Mouse (Mus musculus) heart, embryonic 13.5 days (tissue): ENCODE data around the gene Thtpa. TPM values are rescaled to one million over a fixed set of nuclear protein-coding genes. Genes with fewer than 3 reads are reported as not detected.
A peak's percentile ranks its signal among the peaks of the same experiment; 100 is the strongest.

Source experiments
- ATAC-seq: fragments of 200-750 bp; cut with Nextera tagmentation; 2 replicates; pipeline ENCODE4 v1.8.0; 2017; ENCODE audit warnings: moderate TSS enrichment; ENCODE audit not compliant: insufficient number of reproducible peaks, low FRiP score, low TSS enrichment; ENCODE audit errors: extremely low read depth
- H3K27ac ChIP-seq: fragments of 300-500 bp; sonication (generic); replicated peaks from 2 replicates; pipeline ENCODE4 v1.5.1; 2015; ENCODE audit warnings: moderate library complexity, mild to moderate bottlenecking, inconsistent platforms
- H3K27me3 ChIP-seq: fragments of 300-500 bp; sonication (generic); replicated peaks from 2 replicates; pipeline ENCODE4 v1.6.1; 2015; ENCODE audit warnings: mild to moderate bottlenecking, inconsistent platforms
- H3K36me3 ChIP-seq: fragments of 300-500 bp; sonication (generic); 2 replicates; pipeline ENCODE4 v1.6.1; 2015; ENCODE audit warnings: mild to moderate bottlenecking, inconsistent platforms
- H3K4me1 ChIP-seq: fragments of 300-500 bp; sonication (generic); 2 replicates; pipeline ENCODE4 v1.6.1; 2015; ENCODE audit warnings: inconsistent platforms
- H3K4me2 ChIP-seq: fragments of 300-500 bp; sonication (generic); 2 replicates; pipeline ENCODE4 v1.6.1; 2015; ENCODE audit warnings: inconsistent platforms, mild to moderate bottlenecking, moderate library complexity
- H3K4me3 ChIP-seq: fragments of 300-500 bp; sonication (generic); 2 replicates; pipeline ENCODE4 v1.5.1; 2015; ENCODE audit warnings: moderate library complexity, mild to moderate bottlenecking, inconsistent platforms
- H3K9ac ChIP-seq: fragments of 300-500 bp; sonication (generic); 2 replicates; pipeline ENCODE4 v1.6.1; 2015; ENCODE audit warnings: inconsistent platforms, mild to moderate bottlenecking, moderate library complexity
- H3K9me3 ChIP-seq: fragments of 300-500 bp; sonication (generic); 2 replicates; pipeline ENCODE4 v1.6.1; 2016; ENCODE audit warnings: inconsistent platforms
- WGBS: fragments of 180-500 bp; shearing (Covaris S2); methylation state at CpG from one replicate; pipeline ENCODE4 v1.1.7; 2015; ENCODE audit warnings: mixed read lengths; 5-methylcytosine and 5-hydroxymethylcytosine counted together
- polyA plus RNA-seq: library from polyadenylated mRNA; unstranded; fragments of >200 nt; fragmentation: Nextera tagmentation; extraction: Ambion mirVana; gene quantifications from 2 replicates; pipeline ENCODE4 v1.2.1, GENCODE M21; 2015

Thtpa gene
- polyA plus RNA-seq, 1 experiment from 2014 or later, result 15.9 TPM

- peak overlapping the region; percentile 75 for H3K27ac ChIP-seq
- no peak for ATAC-seq
- 49% methylated on average over 9 of the region's 9 CpGs for WGBS
These were observed 679 bp downstream of the Thtpa start for GRCm38 (mm10) chr14:55095263-55095662.

GRCm38 (mm10) chr14:55095671-55096070 lies 1.1 kb downstream of the Thtpa start:
- H3K27ac ChIP-seq, result no peak overlapping the region
- H3K9ac ChIP-seq, result peak overlapping the region; percentile 89
- ATAC-seq, result no peak

More at GRCm38 (mm10) chr14:55095263-55095662, 679 bp downstream of the Thtpa start:
- peaks cover 41% of the 10 kb centered on the region for H3K4me1 ChIP-seq
- H3K4me2 ChIP-seq, result peak overlapping the region; percentile 82
- peaks cover 27% of the 10 kb centered on the region for H3K36me3 ChIP-seq
- no peaks in the 10 kb centered on the region for H3K9me3 ChIP-seq
- peak overlapping the region; percentile 81 for H3K4me3 ChIP-seq
- peak overlapping the region; percentile 89 for H3K9ac ChIP-seq
- H3K27me3 ChIP-seq, result 0 out of 2 replicates have a peak, but pooled peaks cover 4% of the 10 kb centered on the region

GRCm38 (mm10) chr14:55096573-55097087 lies 2.0 kb downstream of the Thtpa start:
- Histone ChIP-seq H3K9ac (peak overlapping the region; percentile 50; the same call in 1 of the 2 replicates), H3K4me3 (no peak overlapping the region), H3K4me2 (peak overlapping the region; percentile 3; the same call in 1 of the 2 replicates), H3K27me3 (no peaks in the 10 kb centered on the region), H3K36me3 (peaks cover 27% of the 10 kb centered on the region), H3K27ac (no peak overlapping the region), H3K9me3 (no peaks in the 10 kb centered on the region), H3K4me1 (peaks cover 32% of the 10 kb centered on the region)
- ATAC-seq, result no peak
- WGBS, result 58% methylated on average over 9 of the region's 9 CpGs

More at GRCm38 (mm10) chr14:55095671-55096070, 1.1 kb downstream of the Thtpa start:
- Histone ChIP-seq H3K4me2 (peak overlapping the region; percentile 82), H3K27me3 (0 out of 2 replicates have a peak, but pooled peaks cover 4% of the 10 kb centered on the region), H3K9me3 (no peaks in the 10 kb centered on the region), H3K4me3 (peak overlapping the region; percentile 81), H3K36me3 (peaks cover 27% of the 10 kb centered on the region), H3K4me1 (peaks cover 40% of the 10 kb centered on the region)
- WGBS, result 71% methylated on average over 12 of the region's 12 CpGs

- H3K27ac ChIP-seq, result peak overlapping the region; percentile 66
- WGBS, result 65% methylated on average over 10 of the region's 10 CpGs
- no peaks in the 10 kb centered on the region for H3K9me3 ChIP-seq
- H3K4me3 ChIP-seq, result no peak overlapping the region
- H3K27me3 ChIP-seq, result peaks cover 3% of the 10 kb centered on the region; the same call in 1 of the 2 replicates
- no peak overlapping the region for H3K4me2 ChIP-seq
- H3K4me1 ChIP-seq, result peaks cover 32% of the 10 kb centered on the region
- H3K9ac ChIP-seq, result 0 out of 2 replicates have a peak overlapping the region, but pooled peaks have one; percentile 19
- peaks cover 30% of the 10 kb centered on the region for H3K36me3 ChIP-seq
- no peak for ATAC-seq
These were observed 3.1 kb downstream of the Thtpa start for GRCm38 (mm10) chr14:55097646-55098045.

GRCm38 (mm10) chr14:55098067-55098466 lies 3.5 kb downstream of the Thtpa start:
- 62% methylated on average over 4 of the region's 4 CpGs for WGBS
- no peaks in the 10 kb centered on the region for H3K9me3 ChIP-seq
- no peak for ATAC-seq

GRCm38 (mm10) chr14:55101592-55101991 lies 7.0 kb downstream of the Thtpa start:
- WGBS, result 47% methylated on average over 4 of the region's 4 CpGs
- Histone ChIP-seq H3K4me3 (no peak overlapping the region), H3K4me2 (no peak overlapping the region), H3K9me3 (no peaks in the 10 kb centered on the region), H3K9ac (no peak overlapping the region), H3K27ac (no peak overlapping the region), H3K4me1 (peaks cover 27% of the 10 kb centered on the region), H3K27me3 (peaks cover 13% of the 10 kb centered on the region; the same call in 1 of the 2 replicates), H3K36me3 (peaks cover 32% of the 10 kb centered on the region)
- ATAC-seq, result no peak

More at GRCm38 (mm10) chr14:55098067-55098466, 3.5 kb downstream of the Thtpa start:
- H3K27ac ChIP-seq, result peak overlapping the region; percentile 66
- peaks cover 7% of the 10 kb centered on the region; the same call in 1 of the 2 replicates for H3K27me3 ChIP-seq
- peaks cover 32% of the 10 kb centered on the region for H3K4me1 ChIP-seq
- H3K9ac ChIP-seq, result no peak overlapping the region
- H3K36me3 ChIP-seq, result peaks cover 32% of the 10 kb centered on the region
- H3K4me2 ChIP-seq, result no peak overlapping the region
- H3K4me3 ChIP-seq, result no peak overlapping the region

- 70% methylated on average over 15 of the region's 15 CpGs for WGBS
- ATAC-seq, result no peak
- Histone ChIP-seq H3K4me2 (no peak overlapping the region), H3K36me3 (peaks cover 30% of the 10 kb centered on the region), H3K27me3 (peaks cover 18% of the 10 kb centered on the region), H3K9ac (no peak overlapping the region), H3K27ac (no peak overlapping the region), H3K4me3 (no peak overlapping the region), H3K4me1 (peaks cover 20% of the 10 kb centered on the region), H3K9me3 (no peaks in the 10 kb centered on the region)
These were observed 7.7 kb downstream of the Thtpa start for GRCm38 (mm10) chr14:55102253-55102785.

- Histone ChIP-seq H3K4me3 (no peak overlapping the region), H3K4me1 (peaks cover 24% of the 10 kb centered on the region), H3K9ac (no peak overlapping the region), H3K27me3 (peaks cover 38% of the 10 kb centered on the region), H3K4me2 (no peak overlapping the region), H3K9me3 (no peaks in the 10 kb centered on the region), H3K36me3 (peaks cover 10% of the 10 kb centered on the region), H3K27ac (no peak overlapping the region)
- WGBS, result 79% methylated on average over 18 of the region's 18 CpGs
- ATAC-seq, result no peak
These were observed 9.8 kb downstream of the Thtpa start for GRCm38 (mm10) chr14:55104365-55104764.

- 5% methylated on average over 7 of the region's 7 CpGs for WGBS
- Histone ChIP-seq H3K4me2 (peak overlapping the region; percentile 97), H3K9me3 (no peaks in the 10 kb centered on the region), H3K36me3 (0 out of 2 replicates have a peak, but pooled peaks cover 4% of the 10 kb centered on the region), H3K9ac (peak overlapping the region; percentile 83), H3K4me3 (peak overlapping the region; percentile 64), H3K27ac (no peak overlapping the region), H3K4me1 (peaks cover 26% of the 10 kb centered on the region), H3K27me3 (peaks cover 48% of the 10 kb centered on the region)
- no peak for ATAC-seq
These were observed 10.8 kb downstream of the Thtpa start for GRCm38 (mm10) chr14:55105386-55105785.

- peak within 1 kb of the TSS; percentile 97 for H3K4me2 ChIP-seq
- ATAC-seq, result peak; percentile 38; the same call in 1 of the 2 replicates
- H3K9me3 ChIP-seq, result no peaks in the 10 kb centered on the region
- H3K9ac ChIP-seq, result peak within 1 kb of the TSS; percentile 83
- H3K36me3 ChIP-seq, result 0 out of 2 replicates have a peak, but pooled peaks cover 4% of the 10 kb centered on the region
- peaks cover 55% of the 10 kb centered on the region for H3K27me3 ChIP-seq
- WGBS, result under 1% methylated on average over 39 of the region's 39 CpGs
- peak within 1 kb of the TSS; percentile 56 for H3K27ac ChIP-seq
- H3K4me1 ChIP-seq, result peaks cover 26% of the 10 kb centered on the region
- peak within 1 kb of the TSS; percentile 64 for H3K4me3 ChIP-seq
These were observed 11.5 kb downstream of the Thtpa start, which contains the start of gene Ap1g2 for GRCm38 (mm10) chr14:55105836-55106809. Gene Ap1g2, minus strand, starts transcription at chr14:55106593.

- peaks cover 27% of the 10 kb centered on the region for H3K4me1 ChIP-seq
- H3K27me3 ChIP-seq, result peaks cover 64% of the 10 kb centered on the region
- no peak overlapping the region; the same call in 1 of the 2 replicates for H3K4me2 ChIP-seq
- no peaks in the 10 kb centered on the region for H3K9me3 ChIP-seq
- no peak overlapping the region; the same call in 1 of the 2 replicates for H3K9ac ChIP-seq
- WGBS, result 68% methylated on average over 8 of the region's 8 CpGs
- no peak for ATAC-seq
- H3K36me3 ChIP-seq, result 0 out of 2 replicates have a peak, but pooled peaks cover 4% of the 10 kb centered on the region
- no peak overlapping the region for H3K4me3 ChIP-seq
- no peak overlapping the region for H3K27ac ChIP-seq
These were observed 12.4 kb downstream of the Thtpa start for GRCm38 (mm10) chr14:55106990-55107389.
